Mouse (Mus musculus): ENCODE measurements around the gene Tnfrsf17.

DNA sequence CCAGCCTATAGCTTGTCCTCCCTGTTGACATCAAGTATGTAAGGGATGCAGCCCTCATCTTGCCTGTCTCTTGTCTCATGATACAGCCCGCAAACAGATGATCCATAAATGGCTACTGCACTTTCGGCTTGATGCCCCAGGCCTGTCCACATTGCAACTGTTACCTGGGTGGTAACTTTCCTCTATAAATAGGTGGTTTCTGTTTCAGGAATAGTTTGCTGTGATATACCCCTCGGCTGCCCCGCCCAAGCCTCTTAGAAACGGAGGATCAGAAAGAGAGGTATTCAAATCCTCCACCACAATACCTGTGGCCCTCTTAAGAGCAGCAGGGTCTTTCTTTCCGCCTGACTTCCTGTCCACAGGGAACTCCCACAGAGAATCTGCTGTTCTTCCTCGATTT, at the start of gene Tnfrsf17:
- TF ChIP-seq CTCF (conservative IDR thresholded peaks at IDR 0.05 in 1 of 2, IDR thresholded peaks at IDR 0.05 in 1 of 2; ENCODE audit: low read depth in 2 of 2, low read length in 2 of 2) (0 out of 4 replicates have a peak, but pooled peaks of 1 of the 2 experiments have one; percentile 19), NELFE (IDR thresholded peaks at IDR 0.05; ENCODE audit: low read depth, low read length) (no peak), EP300 (IDR thresholded peaks at IDR 0.05; ENCODE audit: low read length) (no peak)

Measured in CH12.LX (cell line).